Mouse (Mus musculus) C2C12 (cell line): ENCODE data around the gene Phactr1. TPM values are rescaled to one million over a fixed set of nuclear protein-coding genes. Genes with fewer than 3 reads are reported as not detected.

Experiments
- H3K27me3 ChIP-seq: one replicate; pipeline ENCODE4 v1.6.1; 2011; ENCODE audit not compliant: control insufficient read depth, insufficient read depth, insufficient read length
- H3K36me3 ChIP-seq: one replicate; pipeline ENCODE4 v1.6.1; 2011; ENCODE audit not compliant: control insufficient read depth, insufficient read depth
- H3K4me3 ChIP-seq: one replicate; pipeline ENCODE4 v1.5.1; 2011; ENCODE audit warnings: mild to moderate bottlenecking, control low read depth; ENCODE audit not compliant: poor library complexity, insufficient read depth, severe bottlenecking
- H3K79me2 ChIP-seq: one replicate; pipeline ENCODE4 v1.6.1; 2011; ENCODE audit not compliant: control insufficient read depth, insufficient read depth
- H3K79me3 ChIP-seq: one replicate; pipeline ENCODE4 v1.6.1; 2011; ENCODE audit warnings: low read depth, control low read depth
- H3ac ChIP-seq: one replicate; pipeline ENCODE3; 2011; ENCODE audit warnings: low read depth; ENCODE audit not compliant: control insufficient read depth, insufficient read length
- CEBPB ChIP-seq: IDR thresholded peaks from one replicate; pipeline ENCODE4 v1.6.1; 2011; ENCODE audit warnings: low read depth, mild to moderate bottlenecking, control low read depth, moderate library complexity
- CTCF ChIP-seq: IDR thresholded peaks from one replicate; pipeline ENCODE4 v1.5.1; 2011; ENCODE audit not compliant: control insufficient read depth, insufficient read depth, insufficient read length
- FOSL1 ChIP-seq: IDR thresholded peaks from one replicate; pipeline ENCODE4 v1.8.0; 2011; ENCODE audit warnings: mild to moderate bottlenecking, low read length; ENCODE audit not compliant: poor library complexity, insufficient read depth, severe bottlenecking
- MAX ChIP-seq: IDR thresholded peaks from one replicate; pipeline ENCODE4 v1.6.1; 2011; ENCODE audit warnings: mild to moderate bottlenecking, control low read depth
- MYOD1 ChIP-seq: IDR thresholded peaks from one replicate; pipeline ENCODE4 v1.6.1; 2011; ENCODE audit warnings: low read depth; ENCODE audit not compliant: control insufficient read depth, insufficient read length
- MYOG ChIP-seq: IDR thresholded peaks from one replicate; pipeline ENCODE4 v1.6.1; 2011; ENCODE audit not compliant: control insufficient read depth, insufficient read length; ENCODE audit errors: extremely low read depth
- USF1 ChIP-seq: IDR thresholded peaks from one replicate; pipeline ENCODE4 v1.6.1; 2011; ENCODE audit warnings: low read depth, mild to moderate bottlenecking, control low read depth, moderate library complexity
- polyA plus RNA-seq: library from polyadenylated mRNA; unstranded; fragments of >200 nt; fragmentation: generic; extraction: Trizol; gene quantifications from one replicate; pipeline ENCODE4 v1.2.1, GENCODE M21; 2012; ENCODE audit warnings: missing spikeins

The Phactr1 gene
- polyA plus RNA-seq, 1 experiment: 0.05 TPM

GRCm38 (mm10) chr13:42760907-42761544 is 80.6 kb downstream of the Phactr1 start:
- H3K36me3 ChIP-seq: no peaks in the 10 kb centered on the region
- no peaks in the 10 kb centered on the region for H3K79me3 ChIP-seq
- H3K4me3 ChIP-seq: no peak overlapping the region
- H3K79me2 ChIP-seq: no peaks in the 10 kb centered on the region
- H3ac ChIP-seq: no peak overlapping the region
- no peaks in the 10 kb centered on the region for H3K27me3 ChIP-seq
- TF ChIP-seq MYOG: no peak
- TF ChIP-seq MAX: no peak
- TF ChIP-seq MYOD1: no peak
- TF ChIP-seq CTCF: no peak
- TF ChIP-seq CEBPB: no peak
- no peak for TF ChIP-seq FOSL1
- no peak for TF ChIP-seq USF1

- Histone ChIP-seq H3K79me2 (no peaks in the 10 kb centered on the region), H3ac (no peak overlapping the region), H3K36me3 (no peaks in the 10 kb centered on the region), H3K27me3 (peaks cover 8% of the 10 kb centered on the region), H3K4me3 (no peak overlapping the region), H3K79me3 (no peaks in the 10 kb centered on the region)
- TF ChIP-seq CEBPB (no peak), MAX (no peak), USF1 (no peak), CTCF (no peak), MYOD1 (no peak), MYOG (no peak)
Measured at GRCm38 (mm10) chr13:42772314-42772713, 91.9 kb downstream of the Phactr1 start.

DNA sequence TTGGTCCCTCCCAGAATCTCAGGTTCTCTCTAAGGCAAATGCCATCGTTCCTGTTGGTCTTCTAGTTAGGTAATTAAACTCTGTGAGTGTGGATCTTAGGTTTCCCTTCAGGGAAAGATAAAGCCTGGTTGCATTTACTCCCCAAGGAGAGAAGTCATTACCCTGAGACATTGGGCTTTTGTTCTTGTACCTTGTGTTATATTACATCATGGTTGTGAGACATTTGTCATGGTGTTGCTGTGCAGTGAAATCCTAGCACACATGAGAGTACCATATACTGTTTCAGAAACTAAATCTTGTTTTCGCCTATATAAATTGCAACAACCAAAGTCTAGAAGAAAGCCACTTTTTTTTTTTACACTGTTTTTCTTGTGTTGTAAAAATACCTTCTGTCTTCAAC is 93.6 kb downstream of the Phactr1 start:
- no peak overlapping the region for H3ac ChIP-seq
- no peaks in the 10 kb centered on the region for H3K79me2 ChIP-seq
- H3K36me3 ChIP-seq: no peaks in the 10 kb centered on the region
- no peaks in the 10 kb centered on the region for H3K79me3 ChIP-seq
- TF ChIP-seq MAX: no peak
- TF ChIP-seq MYOD1: no peak
- no peak for TF ChIP-seq FOSL1
- no peak for TF ChIP-seq MYOG
- TF ChIP-seq CTCF: no peak
- no peak for TF ChIP-seq USF1
- no peak for TF ChIP-seq CEBPB
- peaks cover 5% of the 10 kb centered on the region for H3K27me3 ChIP-seq
- no peak overlapping the region for H3K4me3 ChIP-seq

- no peaks in the 10 kb centered on the region for H3K79me3 ChIP-seq
- H3K4me3 ChIP-seq: no peak overlapping the region
- no peaks in the 10 kb centered on the region for H3K79me2 ChIP-seq
- no peaks in the 10 kb centered on the region for H3K36me3 ChIP-seq
- H3K27me3 ChIP-seq: peaks cover 3% of the 10 kb centered on the region
- no peak overlapping the region for H3ac ChIP-seq
- no peak for TF ChIP-seq CEBPB
- no peak for TF ChIP-seq MAX
- TF ChIP-seq FOSL1: no peak
- no peak for TF ChIP-seq MYOG
- TF ChIP-seq USF1: no peak
- no peak for TF ChIP-seq MYOD1
- TF ChIP-seq CTCF: no peak
Measured at GRCm38 (mm10) chr13:42782151-42782550, 101.7 kb downstream of the Phactr1 start.

- Histone ChIP-seq H3K79me2 (no peaks in the 10 kb centered on the region), H3K4me3 (no peak overlapping the region), H3K27me3 (peaks cover 3% of the 10 kb centered on the region), H3K79me3 (no peaks in the 10 kb centered on the region), H3K36me3 (no peaks in the 10 kb centered on the region), H3ac (no peak overlapping the region)
- no peak for TF ChIP-seq CEBPB
- TF ChIP-seq FOSL1: no peak
- TF ChIP-seq USF1: no peak
- TF ChIP-seq CTCF: no peak
- no peak for TF ChIP-seq MYOD1
- no peak for TF ChIP-seq MYOG
- TF ChIP-seq MAX: no peak
Measured at GRCm38 (mm10) chr13:42789221-42789620, 108.8 kb downstream of the Phactr1 start.

GRCm38 (mm10) chr13:42792279-42792678 is 111.9 kb downstream of the Phactr1 start:
- Histone ChIP-seq H3K27me3 (no peaks in the 10 kb centered on the region), H3K79me3 (no peaks in the 10 kb centered on the region), H3K4me3 (no peak overlapping the region), H3ac (no peak overlapping the region), H3K36me3 (no peaks in the 10 kb centered on the region), H3K79me2 (no peaks in the 10 kb centered on the region)
- TF ChIP-seq CTCF (no peak), CEBPB (no peak), FOSL1 (no peak), MAX (no peak), USF1 (no peak), MYOD1 (no peak), MYOG (no peak)
